Mouse (Mus musculus) neural tube, embryonic 15.5 days (tissue): ENCODE measurements around the gene Cd2bp2. TPM values are rescaled to one million over a fixed set of nuclear protein-coding genes. Genes with fewer than 3 reads are reported as not detected.

ENCODE experiments used
- ATAC-seq: fragments of 200-750 bp; cut with Nextera tagmentation; 2 replicates; pipeline ENCODE4 v1.8.0; 2017; ENCODE audit warnings: mild to moderate bottlenecking, moderate TSS enrichment, moderate library complexity; ENCODE audit not compliant: low FRiP score
- H3K27ac ChIP-seq: fragments of 300-500 bp; sonication (generic); replicated peaks from 2 replicates; pipeline ENCODE4 v1.5.1; 2015; ENCODE audit warnings: mild to moderate bottlenecking, inconsistent platforms
- H3K27me3 ChIP-seq: fragments of 300-500 bp; sonication (generic); replicated peaks from 2 replicates; pipeline ENCODE4 v1.6.1; 2015; ENCODE audit warnings: inconsistent platforms
- H3K36me3 ChIP-seq: fragments of 300-500 bp; sonication (generic); 2 replicates; pipeline ENCODE4 v1.6.1; 2015; ENCODE audit warnings: inconsistent platforms
- H3K4me1 ChIP-seq: fragments of 300-500 bp; sonication (generic); 2 replicates; pipeline ENCODE4 v1.6.1; 2015; ENCODE audit warnings: inconsistent platforms
- H3K4me2 ChIP-seq: fragments of 300-500 bp; sonication (generic); 2 replicates; pipeline ENCODE4 v1.6.1; 2015; ENCODE audit warnings: inconsistent platforms, mild to moderate bottlenecking, moderate library complexity
- H3K4me3 ChIP-seq: fragments of 300-500 bp; sonication (generic); replicated peaks from 2 replicates; pipeline ENCODE4 v1.5.1; 2015; ENCODE audit warnings: mild to moderate bottlenecking, inconsistent platforms
- H3K9ac ChIP-seq: fragments of 300-500 bp; sonication (generic); replicated peaks from 2 replicates; pipeline ENCODE4 v1.6.1; 2015; ENCODE audit warnings: mild to moderate bottlenecking, inconsistent platforms
- H3K9me3 ChIP-seq: fragments of 300-500 bp; sonication (generic); replicated peaks from 2 replicates; pipeline ENCODE4 v1.6.1; 2016; ENCODE audit warnings: inconsistent platforms
- WGBS: fragments of 180-500 bp; shearing (Covaris S2); methylation state at CpG from one replicate; pipeline ENCODE4 v1.1.7; 2015; ENCODE audit warnings: mixed read lengths; 5-methylcytosine and 5-hydroxymethylcytosine counted together
- polyA plus RNA-seq: library from polyadenylated mRNA; unstranded; fragments of >200 nt; fragmentation: Nextera tagmentation; extraction: Ambion mirVana; gene quantifications from 2 replicates; pipeline ENCODE4 v1.2.1, GENCODE M21; 2015

The Cd2bp2 gene
- polyA plus RNA-seq: 64.2 and 65.8 TPM in 2 replicates

DNA sequence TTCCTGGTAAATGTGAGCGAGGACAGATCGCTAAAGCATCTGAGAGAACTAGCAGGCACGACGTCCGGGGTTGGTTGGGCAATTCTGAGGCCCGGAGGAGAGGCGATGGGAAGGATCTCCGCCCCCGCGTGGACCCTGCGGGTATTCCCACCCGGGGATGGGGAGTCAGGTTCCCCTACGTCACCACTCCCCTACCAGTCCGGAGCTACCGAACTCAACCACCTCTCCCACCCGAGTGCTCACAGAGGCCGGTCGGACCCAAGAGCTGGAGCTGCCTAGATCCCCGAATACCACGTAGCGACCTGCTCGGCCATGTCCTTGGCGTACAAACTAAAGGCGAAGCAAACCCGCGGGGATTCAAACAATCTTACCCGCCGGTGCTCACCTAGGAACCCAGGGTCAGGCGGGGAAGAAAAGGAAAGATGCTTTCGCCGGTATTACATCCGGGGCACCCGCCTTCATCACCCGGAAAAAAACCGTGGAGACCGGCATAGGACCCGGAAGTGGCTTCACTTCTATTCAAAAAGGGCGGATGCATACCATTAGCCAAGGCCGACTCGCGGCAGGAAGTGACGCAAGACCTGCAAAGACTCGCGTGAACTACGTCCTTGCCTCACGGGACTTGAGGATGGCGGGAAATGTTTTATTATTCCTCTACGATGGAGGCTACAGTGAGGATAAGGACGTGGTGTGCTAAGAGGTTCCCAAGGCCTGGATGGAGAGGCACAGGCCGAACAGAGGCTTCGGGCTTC lies at the start of gene Cd2bp2:
Cd2bp2 (minus strand) TSS at position 507 of the 752 bp plus-strand sequence.
- Histone ChIP-seq H3K27me3 (no peaks in the 10 kb centered on the region), H3K36me3 (peaks cover 73% of the 10 kb centered on the region), H3K9me3 (no peaks in the 10 kb centered on the region), H3K27ac (peak within 1 kb of the TSS; percentile 92), H3K4me3 (peak within 1 kb of the TSS; percentile 87), H3K9ac (peak within 1 kb of the TSS; percentile 78), H3K4me2 (peak within 1 kb of the TSS; percentile 91), H3K4me1 (peaks cover 34% of the 10 kb centered on the region)
- ATAC-seq: peak; percentile 96
- under 1% methylated on average over 51 of the region's 51 CpGs for WGBS

DNA sequence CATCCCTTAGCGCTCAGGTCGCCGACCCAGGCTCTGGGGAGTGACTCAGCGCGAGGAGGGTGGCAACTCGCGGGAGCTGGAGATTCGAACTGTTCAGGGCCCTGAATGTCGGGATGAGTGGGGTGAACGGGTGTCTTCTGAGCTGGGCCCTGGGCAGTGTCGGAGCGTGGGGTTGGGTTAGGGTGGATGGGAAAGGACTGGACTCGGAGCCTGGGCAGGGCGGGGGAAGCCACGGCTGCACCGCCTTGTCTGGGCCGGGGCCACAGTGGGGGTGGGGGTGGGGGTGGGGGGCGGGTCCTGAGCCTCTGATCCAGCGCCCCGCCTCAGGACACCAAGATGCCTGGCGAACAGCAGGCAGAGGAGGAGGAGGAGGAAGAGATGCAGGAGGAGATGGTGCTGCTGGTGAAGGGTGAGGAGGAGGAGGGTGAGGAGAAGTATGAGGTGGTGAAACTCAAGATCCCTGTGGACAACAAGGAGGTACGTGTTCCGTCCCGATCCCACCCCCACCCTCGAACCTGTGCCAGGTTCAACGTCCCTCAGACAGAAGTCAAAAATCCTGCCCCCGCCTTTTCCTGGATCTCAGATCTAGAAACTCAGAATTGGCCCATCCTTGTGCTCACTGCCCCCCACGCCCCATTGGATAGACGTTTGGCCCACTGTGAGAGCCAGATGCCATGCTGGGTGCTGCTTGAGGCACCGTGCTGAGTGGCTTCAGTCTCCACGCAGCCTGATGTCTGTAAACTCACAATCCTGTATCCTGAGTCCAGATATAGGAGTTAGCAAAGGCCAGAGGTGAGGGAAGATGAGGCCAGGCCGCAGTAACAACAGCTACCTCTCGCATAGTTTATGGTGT lies 49.0 kb upstream of the Cd2bp2 start:
- H3K9me3 ChIP-seq: no peaks in the 10 kb centered on the region
- H3K9ac ChIP-seq: peak overlapping the region; percentile 98
- H3K4me1 ChIP-seq: peaks cover 34% of the 10 kb centered on the region
- H3K27me3 ChIP-seq: no peaks in the 10 kb centered on the region
- peaks cover 17% of the 10 kb centered on the region for H3K36me3 ChIP-seq
- peak overlapping the region; percentile 91 for H3K27ac ChIP-seq
- H3K4me3 ChIP-seq: peak overlapping the region; percentile 89
- peak overlapping the region; percentile 85 for H3K4me2 ChIP-seq
- ATAC-seq: peak; percentile 57
- 10% methylated on average over 32 of the region's 33 CpGs for WGBS

DNA sequence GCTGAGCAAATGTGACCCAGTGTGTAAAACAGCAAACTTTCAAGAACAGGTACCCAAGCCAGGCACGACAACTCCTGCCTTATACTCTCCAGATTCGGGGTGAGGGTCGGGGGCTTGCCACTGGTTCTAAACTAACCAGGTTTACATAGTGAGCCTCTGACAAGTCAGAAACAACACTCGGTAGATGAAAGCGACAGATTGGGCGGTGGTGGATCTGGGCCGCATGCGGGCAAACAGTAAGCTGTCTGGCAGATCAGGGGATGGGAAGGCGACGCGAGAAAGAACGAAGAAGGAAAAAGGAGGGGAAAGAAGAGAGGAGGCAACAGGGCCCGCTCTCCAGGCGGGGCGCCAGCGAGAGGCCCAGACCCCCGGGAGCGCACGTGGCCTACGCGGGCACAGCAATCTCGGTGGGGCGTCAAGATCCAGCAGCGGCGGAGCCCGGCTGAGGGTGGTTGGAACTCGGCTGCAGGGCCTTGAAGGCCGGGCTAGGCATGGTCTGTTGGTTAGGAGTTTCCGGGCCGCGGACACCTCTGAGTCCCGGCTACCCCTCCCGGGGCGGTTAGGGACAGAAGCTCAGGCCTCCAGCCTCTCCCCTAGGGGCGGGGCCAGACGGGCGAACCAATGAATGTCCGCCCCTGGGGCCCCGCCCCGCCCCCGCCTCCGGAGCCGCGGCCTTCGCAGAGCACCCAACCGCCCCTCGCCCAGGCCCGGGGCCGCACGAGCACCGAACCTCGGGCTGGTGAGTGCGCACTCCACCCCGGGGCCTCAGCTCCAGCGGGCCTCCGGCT lies 48.2 kb upstream of the Cd2bp2 start, which contains the start of gene Zfp771:
Zfp771 (plus strand) TSS at position 405 of the 788 bp plus-strand sequence.
- peak; percentile 96 for ATAC-seq
- Histone ChIP-seq H3K9ac (peak within 1 kb of the TSS; percentile 98), H3K4me2 (peak within 1 kb of the TSS; percentile 85), H3K27me3 (no peaks in the 10 kb centered on the region), H3K9me3 (no peaks in the 10 kb centered on the region), H3K4me3 (peak within 1 kb of the TSS; percentile 89), H3K27ac (peak within 1 kb of the TSS; percentile 91), H3K36me3 (peaks cover 9% of the 10 kb centered on the region; the same call in 1 of the 2 replicates), H3K4me1 (peaks cover 34% of the 10 kb centered on the region)
- under 1% methylated on average over 53 of the region's 56 CpGs for WGBS

DNA sequence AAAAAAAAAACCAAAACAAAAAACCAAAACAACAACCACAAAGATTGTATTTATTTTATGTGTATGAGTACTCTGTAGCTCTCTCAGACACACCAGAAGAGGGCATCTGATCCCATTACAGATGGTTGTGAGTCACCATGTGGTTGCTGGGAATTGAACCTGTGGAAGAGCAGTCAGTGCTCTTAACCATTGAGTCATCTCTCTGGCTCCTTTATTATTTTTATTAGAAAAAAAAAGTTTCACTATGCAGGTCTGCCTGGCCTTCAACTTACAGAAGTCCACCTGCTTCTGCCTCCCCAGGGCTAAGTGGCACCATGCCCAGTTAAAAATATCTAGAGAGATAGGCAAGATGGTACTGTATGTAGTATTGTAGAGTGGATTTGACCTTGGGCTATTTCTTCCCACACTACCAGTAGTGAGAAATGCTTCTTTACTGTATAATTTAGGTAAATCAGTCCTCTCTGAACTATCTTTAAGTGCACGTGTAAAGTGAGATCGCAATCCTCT lies 47.6 kb upstream of the Cd2bp2 start:
- peaks cover 13% of the 10 kb centered on the region for H3K36me3 ChIP-seq
- peak overlapping the region; percentile 91 for H3K27ac ChIP-seq
- no peak for ATAC-seq
- H3K9me3 ChIP-seq: no peaks in the 10 kb centered on the region
- WGBS: 43% methylated on average over 2 of the region's 2 CpGs
- H3K4me2 ChIP-seq: peak overlapping the region; percentile 85
- peak overlapping the region; percentile 98; the same call in 1 of the 2 replicates for H3K9ac ChIP-seq
- H3K4me1 ChIP-seq: peaks cover 34% of the 10 kb centered on the region
- H3K4me3 ChIP-seq: peak overlapping the region; percentile 89
- no peaks in the 10 kb centered on the region for H3K27me3 ChIP-seq

DNA sequence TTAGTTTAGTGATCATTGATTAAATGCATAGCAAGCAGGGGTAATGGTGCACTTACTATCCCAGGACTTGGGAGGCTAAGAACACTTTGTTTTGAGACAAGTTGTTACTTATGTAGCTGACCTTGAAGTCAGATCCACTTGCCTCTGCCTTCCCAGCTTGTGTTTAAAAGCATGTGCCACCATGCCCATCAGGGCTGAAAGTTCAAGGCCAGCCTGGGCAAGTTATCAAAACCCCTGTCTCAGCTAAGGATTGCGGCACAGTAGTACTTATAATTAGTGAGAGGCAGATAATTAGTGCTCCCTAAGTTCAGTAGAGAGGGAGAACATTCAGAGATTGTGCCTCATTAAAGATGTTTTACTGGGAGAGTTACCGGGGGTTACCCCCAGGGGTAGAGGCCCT lies 38.9 kb upstream of the Cd2bp2 start:
- Histone ChIP-seq H3K4me1 (peaks cover 43% of the 10 kb centered on the region), H3K4me2 (peak overlapping the region; percentile 71; the same call in 1 of the 2 replicates), H3K4me3 (no peak overlapping the region), H3K36me3 (peaks cover 39% of the 10 kb centered on the region), H3K9me3 (no peaks in the 10 kb centered on the region), H3K27me3 (no peaks in the 10 kb centered on the region), H3K9ac (no peak overlapping the region), H3K27ac (no peak overlapping the region)
- WGBS: 84% methylated on average over 2 of the region's 2 CpGs
- ATAC-seq: no peak

DNA sequence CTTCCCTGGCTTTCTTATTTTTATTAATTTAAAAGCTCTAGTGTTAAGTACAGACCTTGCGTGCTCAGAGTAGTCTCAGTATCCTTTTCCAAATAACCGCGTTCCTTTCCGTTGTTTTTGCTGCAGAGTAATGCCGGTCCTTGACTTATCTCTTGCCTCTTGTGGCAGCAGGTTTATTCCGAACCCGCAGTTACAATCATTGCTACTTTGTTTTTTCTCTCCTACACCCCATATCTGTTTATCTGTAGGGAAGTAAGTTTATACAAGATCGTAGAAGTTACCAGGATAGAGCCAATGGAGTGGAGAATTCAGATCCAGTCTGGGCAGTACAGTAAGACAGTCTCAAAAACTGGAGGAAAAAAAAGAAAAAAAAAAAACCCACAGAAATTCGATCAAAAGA lies 37.9 kb upstream of the Cd2bp2 start:
- ATAC-seq: no peak
- WGBS: 4% methylated on average over 9 of the region's 9 CpGs
- no peaks in the 10 kb centered on the region for H3K27me3 ChIP-seq
- H3K27ac ChIP-seq: peak overlapping the region; percentile 97
- H3K4me2 ChIP-seq: peak overlapping the region; percentile 71
- peak overlapping the region; percentile 98 for H3K9ac ChIP-seq
- no peaks in the 10 kb centered on the region for H3K9me3 ChIP-seq
- peak overlapping the region; percentile 99 for H3K4me3 ChIP-seq
- peaks cover 38% of the 10 kb centered on the region for H3K36me3 ChIP-seq
- peaks cover 48% of the 10 kb centered on the region for H3K4me1 ChIP-seq

DNA sequence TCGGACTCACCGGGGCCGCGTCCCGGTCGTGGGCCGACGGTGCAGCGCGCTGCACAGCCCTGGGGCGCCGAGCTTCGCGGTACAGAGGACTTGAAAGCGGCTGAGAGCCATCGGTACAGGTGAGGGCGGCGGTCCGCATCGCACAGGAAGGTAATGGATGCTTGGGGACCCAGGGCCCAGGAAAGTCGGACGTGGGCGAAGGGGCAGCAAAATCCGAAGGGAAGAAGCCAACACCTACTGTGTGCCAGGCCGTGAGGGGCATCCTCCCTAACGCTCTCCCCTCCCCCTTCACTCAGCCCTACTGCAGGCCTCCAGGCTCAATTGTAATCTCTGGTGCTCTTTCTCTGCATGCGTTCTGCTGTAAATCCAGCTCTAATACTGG lies 37.5 kb upstream of the Cd2bp2 start:
- peak overlapping the region; percentile 98 for H3K9ac ChIP-seq
- peaks cover 48% of the 10 kb centered on the region for H3K4me1 ChIP-seq
- H3K27me3 ChIP-seq: no peaks in the 10 kb centered on the region
- H3K27ac ChIP-seq: peak overlapping the region; percentile 97
- peak overlapping the region; percentile 71 for H3K4me2 ChIP-seq
- peak; percentile 46 for ATAC-seq
- under 1% methylated on average over 27 of the region's 27 CpGs for whole genome bisulfite sequencing
- H3K4me3 ChIP-seq: peak overlapping the region; percentile 99
- peaks cover 34% of the 10 kb centered on the region for H3K36me3 ChIP-seq
- no peaks in the 10 kb centered on the region for H3K9me3 ChIP-seq

DNA sequence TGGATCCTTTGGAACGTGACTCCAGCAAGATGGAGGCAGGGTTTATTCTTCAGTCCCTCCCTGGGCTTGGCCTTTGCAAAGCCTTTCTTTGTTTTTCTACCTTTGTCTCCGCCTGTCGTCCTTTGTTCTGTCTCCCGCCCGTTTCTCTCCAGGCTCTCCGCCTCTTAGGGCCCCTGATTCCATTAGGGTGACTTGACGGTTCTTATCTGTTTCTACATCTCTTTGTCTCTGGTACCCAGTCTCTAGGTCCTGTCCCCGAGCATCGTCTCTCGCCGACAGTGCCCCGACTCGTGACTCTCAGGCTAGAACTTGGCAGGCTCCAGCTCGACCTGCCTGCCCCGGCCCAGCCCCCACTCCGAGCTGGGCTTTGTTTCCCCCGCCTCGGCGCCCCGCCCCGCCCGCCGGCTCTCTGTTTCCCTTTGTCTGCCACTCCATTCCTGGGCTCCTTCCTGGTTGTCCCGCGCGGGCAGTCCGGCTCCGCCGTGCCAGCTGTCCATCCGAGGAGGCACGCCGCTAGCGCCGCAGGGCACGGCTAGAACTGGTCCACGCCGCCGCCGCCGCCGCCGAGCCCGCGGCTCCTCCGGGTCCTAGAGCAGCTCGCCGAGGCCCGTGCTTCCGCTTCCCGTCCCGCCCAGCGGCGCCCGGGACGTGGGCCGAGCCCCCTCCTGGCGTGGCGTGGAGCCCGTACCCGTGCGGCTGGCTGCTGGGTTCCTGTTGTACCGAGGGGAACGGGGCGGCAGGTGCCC lies 36.9 kb upstream of the Cd2bp2 start, which contains the start of the genes Zfp553 and Sept1:
Zfp553 (plus strand) TSS at position 440 of the 746 bp plus-strand sequence.
Sept1 (minus strand) TSS at position 509 of the 746 bp plus-strand sequence.
- peak; percentile 91 for ATAC-seq
- WGBS: under 1% methylated on average over 50 of the region's 64 CpGs
- H3K9ac ChIP-seq: peak within 1 kb of the TSS; percentile 98
- H3K36me3 ChIP-seq: peaks cover 28% of the 10 kb centered on the region
- H3K27me3 ChIP-seq: no peaks in the 10 kb centered on the region
- peak within 1 kb of the TSS; percentile 97 for H3K27ac ChIP-seq
- H3K4me2 ChIP-seq: peak within 1 kb of the TSS; percentile 71
- H3K4me3 ChIP-seq: peak within 1 kb of the TSS; percentile 99
- peaks cover 48% of the 10 kb centered on the region for H3K4me1 ChIP-seq
- H3K9me3 ChIP-seq: no peaks in the 10 kb centered on the region

DNA sequence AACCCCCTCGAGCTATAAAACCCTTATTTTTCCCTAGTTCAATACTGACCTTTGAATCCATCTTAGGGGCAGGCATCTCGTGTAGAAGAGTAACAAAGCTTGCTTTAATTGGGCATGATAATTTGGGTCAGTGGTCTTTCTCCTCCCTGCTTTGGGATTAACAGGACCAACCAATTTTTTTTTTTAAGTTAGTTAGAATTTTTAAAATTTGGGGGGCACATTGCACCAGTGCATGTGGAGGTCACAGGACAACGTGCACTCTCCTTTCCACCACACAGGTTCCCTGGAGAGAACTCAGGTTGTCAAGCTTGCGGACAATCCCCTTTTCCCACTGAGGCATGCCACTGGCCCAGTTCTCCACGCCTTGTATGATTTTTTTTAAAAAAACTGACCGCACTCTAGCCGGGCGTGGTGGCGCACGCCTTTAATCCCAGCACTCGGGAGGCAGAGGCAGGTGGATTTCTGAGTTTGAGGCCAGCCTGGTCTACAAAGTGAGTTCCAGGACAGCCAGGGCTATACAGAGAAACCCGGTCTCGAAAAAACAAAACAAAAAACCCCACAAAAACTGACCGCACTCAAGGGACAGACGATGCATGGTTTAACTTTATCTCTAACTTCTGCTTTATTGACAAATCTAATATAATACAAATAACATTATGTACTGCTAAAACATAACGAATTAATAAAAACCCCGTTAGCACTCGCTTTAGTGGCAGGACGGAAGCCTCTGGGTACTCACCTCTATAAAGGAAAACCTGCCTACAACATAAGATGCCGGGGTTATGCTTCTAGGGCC lies 36.2 kb upstream of the Cd2bp2 start:
- Histone ChIP-seq H3K4me3 (peak overlapping the region; percentile 99), H3K4me1 (peaks cover 44% of the 10 kb centered on the region), H3K9ac (peak overlapping the region; percentile 98), H3K27me3 (no peaks in the 10 kb centered on the region), H3K27ac (peak overlapping the region; percentile 97), H3K9me3 (no peaks in the 10 kb centered on the region), H3K4me2 (peak overlapping the region; percentile 71), H3K36me3 (peaks cover 20% of the 10 kb centered on the region)
- ATAC-seq: peak; percentile 26; the same call in 1 of the 2 replicates
- 6% methylated on average over 20 of the region's 20 CpGs for WGBS
